Mouse (Mus musculus) ES-Bruce4 (cell line): Measurements from ENCODE around the gene C530008M17Rik.

Source experiments
- CTCF ChIP-seq: IDR thresholded peaks from one replicate; pipeline ENCODE4 v1.8.1; 2011; ENCODE audit warnings: low read depth, low read length
- EP300 ChIP-seq: IDR thresholded peaks from 2 replicates; pipeline ENCODE4 v1.6.1; 2011; ENCODE audit warnings: low read depth, low read length; ENCODE audit not compliant: insufficient read depth
- POLR2A ChIP-seq: IDR thresholded peaks from one replicate; pipeline ENCODE4 v1.8.1; 2011; ENCODE audit warnings: low read length; ENCODE audit not compliant: insufficient read depth

DNA sequence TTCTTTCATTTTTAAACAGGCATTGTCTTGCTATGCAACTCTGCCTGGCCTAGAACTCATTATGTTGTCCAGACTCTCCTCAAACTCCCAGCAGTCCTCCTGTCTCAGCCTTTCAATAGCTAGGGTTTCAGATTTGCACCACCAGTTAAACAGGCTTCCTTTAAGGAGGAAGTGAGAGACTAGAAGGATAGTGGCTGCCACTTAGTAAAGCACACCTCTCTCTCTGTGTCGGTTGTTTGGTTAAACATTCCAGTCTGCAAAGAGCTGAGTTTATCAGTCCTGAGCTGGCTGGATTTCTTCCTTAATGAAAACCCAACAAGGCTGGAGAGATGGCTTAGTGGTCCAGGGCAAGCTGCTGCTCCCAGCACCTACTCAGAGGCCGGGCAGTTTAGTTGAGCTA is 236.3 kb downstream of the C530008M17Rik start:
- no peak for TF ChIP-seq CTCF
- TF ChIP-seq EP300: no peak
- no peak for TF ChIP-seq POLR2A
